Mouse (Mus musculus): Measurements from ENCODE around the gene 1190005I06Rik.
"Not testable (repeated sequence)": the region's sequence is repeated elsewhere in the genome, so short reads cannot be mapped to it uniquely, and the experiment has no call there.

1190005I06Rik gene

DNA sequence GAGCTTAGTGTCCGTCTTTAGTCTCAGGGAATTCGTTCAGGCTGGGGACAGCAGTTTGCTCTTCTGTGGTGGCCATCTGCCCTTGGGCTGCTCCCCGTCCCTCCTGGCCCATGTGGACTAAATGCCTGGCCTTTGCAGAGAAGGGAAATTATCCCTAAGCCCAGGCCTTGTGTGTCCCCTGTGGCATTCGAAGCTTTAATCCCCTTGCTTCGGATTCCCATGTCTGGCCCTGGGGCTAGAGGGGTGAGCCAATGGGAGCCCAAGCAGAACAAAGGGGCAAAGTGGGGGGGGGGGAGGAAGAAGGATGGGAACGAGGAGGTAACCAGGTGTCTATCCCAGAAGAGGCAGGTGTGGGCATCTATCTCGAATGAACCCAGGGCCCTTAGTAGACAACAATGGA is at the start of gene 1190005I06Rik:
Gene 1190005I06Rik (minus strand): TSS at position 101 of the 400 bp plus-strand sequence.
- DNase-seq (ENCODE audit: low read depth in 2 of 2, low spot score in 2 of 2) = no peak

- no peak for DNase-seq (ENCODE audit: low read depth in 2 of 2, low spot score in 2 of 2)
These were observed 49.1 kb upstream of the 1190005I06Rik start for GRCm38 (mm10) chr8:120696401-120697153.

DNA sequence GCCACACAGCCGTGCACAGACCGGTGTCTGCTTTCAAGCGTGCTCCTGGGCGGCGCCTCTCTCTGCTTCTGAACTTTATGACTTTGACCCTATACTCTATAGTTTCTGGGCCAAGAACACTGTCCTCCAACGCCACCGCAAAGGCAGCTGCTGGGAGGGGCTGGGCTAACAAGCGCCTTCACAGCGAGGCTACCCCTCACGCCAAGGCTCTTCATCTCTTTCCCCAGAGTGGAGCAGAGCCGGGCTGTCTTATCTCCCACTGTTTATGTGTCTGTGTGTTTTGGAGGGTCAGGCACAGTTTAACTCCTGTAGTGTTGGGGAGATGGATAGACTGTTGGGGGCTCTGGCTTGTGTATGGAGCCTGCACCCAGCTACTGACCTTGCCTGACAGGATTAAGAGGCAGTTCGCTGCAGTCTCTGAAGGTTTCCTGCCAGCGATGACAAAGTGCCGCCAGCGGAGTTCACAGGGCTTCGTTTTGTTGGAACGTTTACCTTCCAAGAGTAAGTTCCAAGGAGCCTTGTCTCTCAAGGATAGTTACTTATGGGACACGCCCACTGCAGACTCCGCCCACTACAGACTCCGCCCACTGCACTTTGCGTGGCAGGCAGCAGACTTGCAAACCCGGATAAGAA is 46.5 kb upstream of the 1190005I06Rik start:
- no peak for DNase-seq (ENCODE audit: low read depth in 2 of 2, low spot score in 2 of 2)

- no peak for DNase-seq (ENCODE audit: low read depth in 2 of 2, low spot score in 2 of 2)
These were observed 45.5 kb upstream of the 1190005I06Rik start for GRCm38 (mm10) chr8:120692934-120693333.

DNA sequence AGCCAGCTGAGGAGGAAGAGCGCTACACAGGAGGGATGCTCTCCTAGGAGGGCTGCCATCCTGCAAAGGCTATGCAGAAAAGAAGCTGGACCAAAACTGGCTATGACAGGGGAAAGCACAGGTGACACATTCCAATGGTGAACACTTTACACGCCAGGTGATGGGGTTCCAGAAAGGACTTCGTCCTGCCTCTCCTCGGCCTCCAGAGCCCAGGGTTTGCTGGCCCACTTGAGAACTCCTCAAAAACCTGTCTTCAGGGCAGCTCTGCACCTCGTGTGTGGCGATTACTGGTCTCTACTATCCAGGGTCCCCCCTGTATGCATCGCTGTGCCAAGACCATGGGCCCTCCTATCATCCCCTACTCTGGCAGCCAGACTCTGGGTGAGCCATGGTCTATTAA is 41.1 kb upstream of the 1190005I06Rik start:
- no peak for DNase-seq (ENCODE audit: low read depth in 2 of 2, low spot score in 2 of 2)

- DNase-seq (ENCODE audit: low read depth in 2 of 2, low spot score in 2 of 2) = no peak
These were observed 40.4 kb upstream of the 1190005I06Rik start for GRCm38 (mm10) chr8:120687786-120688185.

- DNase-seq (ENCODE audit: low read depth in 2 of 2, low spot score in 2 of 2) = no peak
These were observed 39.1 kb upstream of the 1190005I06Rik start for GRCm38 (mm10) chr8:120686576-120686975.

DNA sequence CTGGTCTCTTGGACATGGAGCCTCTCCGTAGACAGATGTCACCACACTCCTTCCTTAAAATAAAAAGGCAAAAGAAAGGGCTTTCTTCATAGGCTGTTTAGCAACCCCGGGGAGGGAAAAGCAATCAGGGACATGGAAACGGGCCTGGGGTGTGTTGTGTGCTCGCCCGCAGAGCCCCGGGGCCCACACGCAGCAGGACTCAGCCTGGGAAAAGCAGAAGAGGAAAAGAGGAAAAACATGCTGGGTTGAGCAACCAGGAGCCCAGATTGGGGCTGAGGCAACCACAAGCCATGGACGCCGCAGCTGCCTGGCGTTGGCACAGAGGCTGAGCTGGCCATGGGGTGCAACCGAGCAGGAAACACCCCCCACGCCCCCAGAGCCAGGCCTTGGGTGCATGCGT is 38.6 kb upstream of the 1190005I06Rik start:
- no peak for DNase-seq (ENCODE audit: low read depth in 2 of 2, low spot score in 2 of 2)

- DNase-seq (ENCODE audit: low read depth in 2 of 2, low spot score in 2 of 2) = no peak
These were observed 38.2 kb upstream of the 1190005I06Rik start for GRCm38 (mm10) chr8:120685591-120685990.

GRCm38 (mm10) chr8:120685097-120685496 is 37.7 kb upstream of the 1190005I06Rik start:
- no peak for DNase-seq (ENCODE audit: low read depth in 2 of 2, low spot score in 2 of 2)

DNA sequence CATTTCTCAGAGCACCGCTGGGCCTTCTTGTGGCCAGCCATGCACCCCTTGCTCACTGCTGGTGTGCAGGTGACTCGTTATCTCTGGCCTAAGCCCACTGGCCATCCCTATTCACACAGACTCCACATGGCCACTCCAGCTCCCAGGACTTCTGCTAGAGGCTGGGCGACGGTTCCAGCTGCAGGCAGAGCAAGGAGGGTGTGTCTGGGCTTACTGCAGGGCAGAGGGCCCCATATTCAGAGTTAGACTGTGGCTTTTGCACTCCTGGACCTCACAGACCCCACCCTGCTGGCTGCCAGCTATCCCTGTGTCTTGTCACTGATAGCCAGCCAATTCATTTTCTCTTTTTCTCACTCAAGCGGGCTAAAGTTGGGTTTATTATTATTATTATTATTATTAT is 36.6 kb upstream of the 1190005I06Rik start:
- no peak for DNase-seq (ENCODE audit: low read depth in 2 of 2, low spot score in 2 of 2)

DNA sequence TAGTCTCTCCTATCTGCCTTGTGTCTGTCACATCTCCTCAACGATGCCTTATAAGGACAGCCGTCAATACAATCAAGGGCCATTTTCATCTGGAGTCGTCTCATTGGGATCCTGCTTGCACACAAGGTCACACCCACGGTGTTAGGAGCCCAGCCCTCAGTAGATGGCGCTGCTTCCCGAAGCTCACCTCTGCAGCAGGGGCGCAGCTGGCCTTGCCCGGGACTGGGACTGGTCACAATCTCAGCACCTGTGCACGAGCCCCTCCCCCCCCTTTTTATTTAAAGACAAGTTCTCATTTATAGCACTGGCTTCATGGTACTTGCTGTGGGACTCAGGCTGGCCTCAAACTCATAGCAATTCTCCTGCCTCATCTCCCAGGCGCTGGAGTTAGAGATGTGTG is 36.2 kb upstream of the 1190005I06Rik start:
- peak; percentile 34 to 49 for DNase-seq (ENCODE audit: low read depth in 2 of 2, low spot score in 2 of 2)

DNA sequence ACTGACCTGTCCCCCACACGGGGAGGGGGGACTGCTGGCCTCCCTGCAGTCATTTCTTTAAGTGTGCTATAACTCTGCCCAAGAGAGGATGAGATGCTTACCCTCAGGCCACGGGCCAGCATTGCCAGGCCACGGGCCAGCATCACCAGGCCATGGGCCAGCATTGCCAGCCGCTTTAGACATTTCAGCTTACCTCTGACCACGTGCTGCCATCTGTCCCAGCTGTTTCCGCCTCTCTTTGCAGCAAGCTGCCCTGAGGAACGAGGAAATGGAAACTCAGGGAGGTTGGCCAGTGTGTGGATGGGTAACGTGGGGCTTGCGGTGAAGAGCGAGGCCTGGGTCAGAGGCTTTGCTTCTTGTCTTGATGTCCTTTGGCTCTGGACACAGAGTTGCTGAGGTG is 33.7 kb upstream of the 1190005I06Rik start:
- no peak for DNase-seq (ENCODE audit: low read depth in 2 of 2, low spot score in 2 of 2)

DNA sequence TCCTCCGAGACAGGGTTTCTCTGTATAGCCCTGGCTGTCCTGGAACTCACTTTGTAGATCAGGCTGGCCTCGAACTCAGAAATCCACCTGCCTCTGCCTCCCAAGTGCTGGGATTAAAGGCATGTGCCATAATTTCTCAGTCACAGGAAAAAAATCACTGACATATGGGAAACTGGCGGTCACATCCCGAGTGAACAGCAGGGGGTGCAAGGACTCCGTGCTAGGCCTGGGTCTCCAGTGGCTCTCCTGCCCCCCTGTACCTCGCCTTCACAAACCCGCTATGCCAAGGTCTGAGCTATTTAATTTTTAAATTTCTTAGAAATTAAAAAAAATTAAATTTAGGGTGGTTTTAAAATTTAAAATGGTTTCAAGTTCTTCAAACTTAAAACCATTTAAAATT is 33.0 kb upstream of the 1190005I06Rik start:
- DNase-seq (ENCODE audit: low read depth in 2 of 2, low spot score in 2 of 2) = not testable (repeated sequence)

- no peak for DNase-seq (ENCODE audit: low read depth in 2 of 2, low spot score in 2 of 2)
These were observed 32.4 kb upstream of the 1190005I06Rik start for GRCm38 (mm10) chr8:120679629-120680387.

DNA sequence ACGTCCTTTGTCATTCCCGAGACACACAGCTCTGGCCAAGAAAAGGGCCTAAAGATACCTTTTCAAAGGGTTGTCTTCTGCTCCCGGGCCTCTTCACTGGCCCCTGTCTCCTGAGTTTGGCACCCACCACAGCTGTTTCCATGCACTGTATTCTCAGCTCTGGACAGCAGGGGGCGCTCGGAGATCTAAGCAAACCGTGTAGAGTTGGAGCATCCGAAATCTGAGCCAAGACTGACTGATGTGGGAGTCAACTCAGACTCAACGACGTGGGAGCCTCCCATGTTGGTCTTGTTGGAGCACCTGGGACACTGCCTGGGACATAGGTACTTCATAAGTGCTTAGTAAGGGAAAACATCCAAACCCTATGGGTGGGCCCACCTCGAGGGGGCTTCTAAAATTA is 31.0 kb upstream of the 1190005I06Rik start:
- DNase-seq (ENCODE audit: low read depth in 2 of 2, low spot score in 2 of 2) = peak; percentile 76 to 82

- no peak for DNase-seq (ENCODE audit: low read depth in 2 of 2, low spot score in 2 of 2)
These were observed 28.3 kb upstream of the 1190005I06Rik start for GRCm38 (mm10) chr8:120675718-120676117.

DNA sequence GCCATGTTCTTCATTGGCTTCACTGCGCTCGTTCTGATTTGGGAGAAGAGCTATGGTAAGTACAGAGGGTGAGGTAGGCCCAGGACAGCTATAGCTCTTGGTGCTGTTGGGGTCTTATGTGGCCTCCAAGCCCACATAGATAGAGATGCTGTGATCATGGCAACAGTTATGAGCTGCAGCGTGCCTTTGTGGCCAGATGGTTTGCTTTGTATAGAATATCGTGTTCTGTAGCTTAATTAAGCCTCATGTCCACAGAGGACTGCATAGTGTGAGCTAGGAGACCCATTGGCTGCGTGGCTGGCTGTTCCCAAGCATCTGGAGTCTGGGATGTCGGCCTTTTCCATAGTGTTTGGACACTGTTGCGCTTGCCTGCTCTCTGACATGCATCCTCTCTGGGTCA is 25.9 kb upstream of the 1190005I06Rik start:
- no peak for DNase-seq (ENCODE audit: low read depth in 2 of 2, low spot score in 2 of 2)

GRCm38 (mm10) chr8:120672626-120673229 is 25.3 kb upstream of the 1190005I06Rik start:
- no peak for DNase-seq (ENCODE audit: low read depth in 2 of 2, low spot score in 2 of 2)

DNA sequence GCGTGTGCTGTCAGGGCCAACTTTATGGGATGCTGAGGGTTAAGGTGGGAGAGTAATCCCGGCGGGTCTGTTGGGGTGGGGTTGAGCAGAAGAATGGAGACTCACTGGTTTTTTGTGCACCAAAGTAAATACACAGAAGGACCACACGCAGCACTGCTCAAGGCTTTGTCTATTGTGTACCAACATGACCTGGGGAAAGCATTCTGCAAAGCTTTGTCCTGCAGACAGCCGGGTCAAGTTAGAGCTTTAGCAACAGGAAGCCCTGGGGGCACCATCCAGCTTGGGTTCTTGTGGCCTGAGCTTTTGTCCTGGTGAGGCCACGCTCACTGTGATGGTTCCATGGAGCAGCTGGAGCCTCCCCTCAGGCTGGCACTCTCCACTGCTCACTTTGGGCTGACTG is 24.3 kb upstream of the 1190005I06Rik start:
- no peak for DNase-seq (ENCODE audit: low read depth in 2 of 2, low spot score in 2 of 2)

- DNase-seq (ENCODE audit: low read depth in 2 of 2, low spot score in 2 of 2) = no peak
These were observed 21.0 kb upstream of the 1190005I06Rik start, which contains the start of gene Emc8 for GRCm38 (mm10) chr8:120668374-120668905. Gene Emc8, minus strand, starts transcription at chr8:120668573.

All from CD8-positive naive resting alpha-beta T cell, adult 2 months (primary cell).